Mouse (Mus musculus) kidney, postnatal 4 days (tissue): ENCODE results near the gene Ttll5.
A peak's percentile ranks its signal among the peaks of the same experiment; 100 is the strongest.

ENCODE experiments used
- DNase-seq, 2 experiments: peaks; one replicate each; pipeline ENCODE4 v3.0.0; 2021; ENCODE audit warnings: mixed read lengths in 2 of 2

Ttll5 gene

DNA sequence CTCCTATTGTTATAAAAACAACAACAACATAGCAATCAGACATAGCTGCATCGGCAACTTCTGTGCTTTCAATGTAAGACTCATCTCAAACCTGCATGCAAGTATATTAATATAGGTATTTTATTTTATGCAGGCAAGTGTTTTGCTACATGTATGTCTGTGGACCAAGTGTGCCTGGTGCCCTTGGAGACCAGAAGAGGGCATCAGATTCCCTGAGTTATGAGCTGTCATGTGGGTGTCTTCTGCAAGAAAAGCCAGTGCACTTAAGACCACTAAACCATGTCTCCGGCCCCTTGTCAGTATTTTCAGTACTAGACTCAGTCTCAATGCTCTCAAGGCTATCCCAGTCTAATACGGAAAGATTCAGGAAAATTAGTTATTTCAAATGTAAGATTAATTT, 106.3 kb downstream of the Ttll5 start:
- DNase-seq: no peak

DNA sequence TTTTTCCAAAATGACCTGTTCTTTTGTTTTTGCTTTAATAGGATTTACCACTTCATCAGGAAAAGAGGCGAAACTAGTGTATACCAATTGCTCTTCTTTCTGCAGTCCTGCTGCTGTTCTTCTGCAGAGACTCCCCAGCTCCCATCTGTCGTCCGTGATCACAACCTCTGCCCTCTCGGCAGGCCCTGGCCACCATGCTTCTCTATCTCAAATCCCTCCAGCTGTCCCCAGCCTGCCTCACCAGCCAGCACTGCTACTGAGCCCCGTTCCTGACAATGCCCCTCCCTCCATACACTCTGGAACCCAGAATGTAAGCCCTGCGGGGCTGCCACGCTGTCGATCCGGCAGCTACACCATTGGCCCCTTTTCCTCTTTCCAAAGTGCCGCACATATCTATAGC, 108.8 kb downstream of the Ttll5 start:
- no peak for DNase-seq

DNA sequence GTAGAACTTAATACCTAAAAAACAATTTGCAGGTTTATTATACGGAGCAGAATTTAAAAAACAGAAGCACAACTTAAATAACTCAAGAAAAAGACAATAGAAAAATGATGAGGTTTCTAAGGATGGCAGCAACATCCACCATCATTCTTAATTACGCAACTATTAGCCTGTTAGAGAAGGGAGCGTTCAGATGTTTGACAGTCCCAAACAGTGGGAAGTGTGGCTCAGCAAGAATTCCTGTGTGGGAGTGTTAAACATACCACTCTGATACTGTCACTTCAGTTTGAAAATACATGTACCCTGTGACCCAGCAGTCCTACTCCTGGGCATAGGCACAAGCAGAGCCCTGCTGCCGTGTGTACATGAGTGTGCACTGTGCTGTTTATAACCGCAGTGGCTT, 112.9 kb downstream of the Ttll5 start:
- DNase-seq: no peak

DNA sequence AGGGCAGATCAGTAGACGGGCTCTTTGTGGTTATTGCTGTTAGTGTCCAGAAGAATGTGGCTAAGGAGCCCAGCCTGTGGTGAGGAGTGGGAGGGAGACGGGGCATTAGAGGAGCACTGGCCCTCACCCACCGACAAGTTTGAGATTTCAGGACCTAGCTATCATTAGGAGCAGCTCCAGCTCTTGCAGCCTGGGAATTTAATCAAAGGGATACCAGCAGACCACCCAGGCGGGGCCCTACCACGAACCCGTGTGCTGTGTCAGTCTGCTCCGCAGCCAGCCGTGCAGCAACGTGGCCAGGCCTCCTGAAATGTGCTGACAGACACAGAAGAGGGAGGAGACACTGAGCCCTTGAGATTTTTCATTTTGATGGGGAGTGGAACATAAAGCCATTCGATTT, 119.0 kb downstream of the Ttll5 start:
- peak; percentile 34 to 60 for DNase-seq

DNA sequence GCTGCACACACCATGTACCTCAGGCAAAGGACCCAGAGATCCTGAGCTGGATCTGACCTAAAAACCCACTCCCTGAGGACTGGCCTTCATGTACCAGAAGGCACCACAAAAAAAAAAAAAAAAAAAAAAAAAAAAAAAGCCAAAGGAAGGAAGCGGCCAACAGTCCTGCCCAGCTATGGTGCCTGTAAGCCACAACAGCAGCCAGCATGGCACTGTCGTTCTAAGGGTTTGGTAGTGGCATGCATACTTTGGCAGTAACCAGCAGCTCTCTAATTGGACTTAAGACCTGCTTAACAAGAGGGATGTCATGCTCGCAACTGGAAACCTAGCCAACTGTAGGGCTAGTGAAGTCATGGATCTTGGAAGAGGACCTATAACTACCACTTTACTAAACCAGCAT, 120.0 kb downstream of the Ttll5 start:
- no peak for DNase-seq

DNA sequence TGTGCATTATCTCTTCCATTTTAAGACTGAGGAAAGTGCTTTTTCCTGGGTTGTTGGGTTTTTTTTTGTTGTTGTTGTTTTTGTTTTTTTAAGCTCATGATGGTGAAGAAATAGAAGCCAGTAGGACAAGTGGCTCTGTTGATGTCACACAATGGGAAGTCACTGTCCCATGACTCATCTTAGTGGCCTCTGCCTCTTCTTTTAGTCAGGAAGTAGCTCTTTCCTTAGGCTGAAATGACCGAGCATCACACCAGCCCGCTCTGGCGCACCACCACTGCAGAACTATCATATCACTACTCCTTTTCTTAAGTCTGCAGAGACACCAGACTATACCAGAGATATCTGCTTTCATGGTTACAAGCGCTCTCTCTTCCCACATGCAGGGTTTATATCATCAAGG, 122.7 kb downstream of the Ttll5 start:
- no peak for DNase-seq

DNA sequence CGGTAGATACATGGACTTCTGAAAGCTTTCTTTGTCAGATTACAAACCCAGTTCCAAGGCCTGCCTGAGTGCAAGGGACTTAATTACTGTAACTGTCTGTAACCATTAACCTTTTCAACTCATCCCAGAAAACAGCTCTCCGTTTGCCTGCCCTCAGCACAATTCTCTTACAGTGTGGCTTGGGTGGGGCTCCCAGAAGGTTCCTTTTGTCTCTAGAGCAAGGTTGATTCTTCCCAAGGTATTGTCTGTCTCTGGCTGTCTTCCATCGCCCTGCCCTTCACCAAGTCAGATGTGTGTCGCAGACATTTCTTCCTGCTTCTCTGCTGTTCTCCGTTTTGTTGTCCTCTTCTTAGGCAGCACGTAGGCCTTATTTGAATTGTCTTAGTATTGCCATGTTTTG, 125.2 kb downstream of the Ttll5 start:
- DNase-seq: no peak

DNA sequence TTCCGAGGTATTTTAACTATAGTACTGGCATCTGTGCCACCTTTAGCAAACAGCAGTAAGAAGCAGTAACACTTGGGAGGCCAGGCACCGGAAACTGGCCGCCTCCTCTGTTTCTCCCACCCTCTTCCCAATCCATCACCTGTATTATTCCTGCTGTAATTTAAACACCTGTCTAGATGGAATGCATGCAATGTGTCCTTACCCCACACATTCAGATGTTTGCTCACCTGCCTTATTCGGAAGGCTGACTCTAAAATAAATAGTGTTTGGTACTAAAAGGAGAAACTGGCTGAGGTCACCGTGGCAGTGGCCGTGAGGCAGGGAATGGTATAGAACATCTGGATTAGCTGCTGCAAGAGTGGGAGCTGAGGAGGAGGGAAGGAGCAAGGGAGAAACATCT, 125.9 kb downstream of the Ttll5 start:
- no peak for DNase-seq

DNA sequence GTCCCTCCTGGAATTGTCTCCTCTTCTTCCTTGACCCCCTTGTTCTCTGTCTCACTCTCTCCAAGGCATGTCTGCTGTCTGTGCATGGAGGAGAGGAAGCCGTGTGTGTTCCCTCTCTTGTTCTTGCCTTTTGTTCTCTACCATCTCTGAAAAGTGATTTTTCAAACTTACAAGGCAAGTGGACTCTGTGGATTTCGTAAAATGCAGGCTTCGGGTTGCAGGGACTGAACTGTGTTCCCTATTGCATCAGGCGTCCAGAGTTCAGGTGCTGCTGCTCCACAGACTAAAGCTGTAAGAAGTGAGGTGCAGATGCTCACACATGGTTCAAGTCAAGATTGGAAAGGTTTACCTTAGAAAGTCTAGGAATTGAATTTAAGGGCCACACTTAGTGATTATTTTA, 126.6 kb downstream of the Ttll5 start:
- no peak for DNase-seq

DNA sequence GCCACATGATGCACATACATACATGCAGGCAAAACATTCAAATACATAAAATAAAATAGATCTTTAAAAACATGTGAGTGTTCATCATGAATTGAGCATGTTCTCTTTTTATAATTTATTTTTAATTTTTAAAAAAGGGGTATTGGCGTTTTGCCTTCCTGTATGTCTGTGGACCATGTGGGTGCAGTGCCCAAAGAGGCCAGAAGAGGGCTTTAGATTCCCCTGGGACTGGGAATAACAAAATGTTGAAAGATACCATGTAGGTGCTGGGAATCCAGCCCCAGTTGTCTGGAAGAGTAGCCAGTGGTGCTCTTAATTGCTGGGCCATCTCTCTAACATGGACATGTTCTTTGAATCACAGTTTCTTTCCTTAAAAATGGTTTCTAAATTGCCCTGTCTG, 127.4 kb downstream of the Ttll5 start:
- DNase-seq: peak in 1 of 2 experiments; percentile 45

DNA sequence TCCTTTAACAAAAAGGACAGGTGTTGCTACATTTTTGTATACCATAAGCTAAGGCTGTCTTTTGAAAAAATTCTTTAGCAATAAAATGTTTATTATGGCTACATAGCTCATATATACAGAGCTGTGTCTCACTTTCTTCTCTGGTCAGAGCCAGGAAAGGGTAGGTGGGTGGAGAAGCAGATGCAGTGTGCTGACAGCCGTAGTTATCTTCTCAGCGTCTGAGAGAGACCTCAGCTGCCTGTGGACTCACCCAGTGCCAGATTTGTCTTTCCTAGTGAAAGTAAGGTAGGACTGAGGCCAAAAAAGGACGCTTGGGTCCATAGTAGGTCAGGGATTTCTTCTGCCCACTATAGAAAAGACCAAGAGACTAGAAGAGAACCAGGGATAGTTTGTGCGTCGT, 127.9 kb downstream of the Ttll5 start:
- no peak for DNase-seq

DNA sequence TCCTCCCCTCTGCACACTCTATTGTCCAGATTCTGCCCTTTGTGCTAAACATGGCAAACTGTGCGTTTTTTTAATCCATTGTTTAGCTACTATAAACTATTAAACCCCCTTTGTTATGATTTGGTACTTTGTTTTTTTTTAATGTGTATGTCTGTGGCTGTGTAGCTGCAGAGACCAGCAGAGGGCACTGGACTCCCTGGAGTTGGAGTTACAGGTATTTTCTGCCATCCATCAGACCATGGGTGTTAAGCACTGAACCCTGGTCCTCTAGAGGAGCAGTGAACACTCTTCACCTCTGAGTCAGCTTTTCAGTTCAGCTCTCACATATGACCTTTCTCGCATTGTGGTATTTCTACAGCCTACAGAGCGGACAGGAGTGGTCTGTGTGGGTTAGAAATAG, 129.7 kb downstream of the Ttll5 start:
- peak in 1 of 2 experiments; percentile 43 for DNase-seq

DNA sequence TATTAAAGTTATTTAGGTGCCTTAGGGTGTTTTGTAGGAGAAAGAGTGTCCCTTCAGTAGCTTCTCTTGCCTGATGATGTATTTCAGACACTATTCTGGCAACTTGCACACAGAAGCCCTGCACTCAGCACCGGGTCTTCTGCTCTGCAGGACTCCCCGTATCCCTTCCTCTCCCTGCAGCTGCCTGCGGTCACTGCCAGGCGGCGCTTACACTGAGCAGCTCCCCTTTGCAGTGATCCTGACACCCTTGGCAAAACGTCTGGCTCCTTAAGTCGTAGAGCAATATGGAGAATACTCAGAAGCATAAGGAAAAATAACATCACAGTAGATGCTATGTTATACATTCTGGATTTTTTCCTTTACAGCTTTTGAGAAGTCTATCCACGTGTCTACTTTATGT, 130.6 kb downstream of the Ttll5 start:
- DNase-seq: peak in 1 of 2 experiments; percentile 40

DNA sequence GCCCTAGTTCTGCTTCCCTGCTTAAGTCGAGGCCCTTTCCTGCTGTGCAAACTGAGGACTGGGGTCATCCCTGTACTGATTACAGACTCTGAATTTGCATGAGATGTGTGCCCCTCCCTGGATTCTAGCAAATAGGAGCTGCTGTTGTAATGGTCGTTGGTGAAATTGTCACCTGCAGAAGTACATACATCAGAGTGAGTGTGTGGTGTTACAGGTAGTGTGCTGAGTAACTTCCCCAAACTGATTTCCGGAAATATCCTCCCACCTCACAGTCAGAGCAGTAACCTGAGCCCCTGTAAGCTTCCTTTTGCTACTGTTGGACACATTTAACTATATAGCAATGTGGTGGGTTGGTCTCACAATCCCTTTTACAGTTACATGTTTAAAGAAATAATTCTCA, 131.2 kb downstream of the Ttll5 start:
- no peak for DNase-seq

DNA sequence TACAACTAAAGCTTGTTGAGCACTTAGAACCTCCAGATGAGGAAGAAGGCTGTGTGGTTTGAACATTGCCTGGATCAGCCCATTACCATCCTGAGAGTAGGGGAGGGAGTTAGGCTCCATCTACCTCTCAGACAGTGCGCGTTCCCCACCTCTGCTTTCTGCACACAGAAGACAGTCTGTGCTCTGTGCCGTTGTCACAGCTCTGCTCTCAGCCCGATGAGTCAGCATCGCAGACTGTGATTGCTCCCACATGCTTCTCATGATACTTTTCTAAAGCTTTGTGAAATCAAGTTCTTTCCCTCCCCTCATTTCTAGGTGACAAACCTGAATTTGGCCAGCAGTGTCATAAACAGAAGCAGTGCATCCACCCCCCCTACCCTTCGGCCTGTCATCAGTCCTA, 131.8 kb downstream of the Ttll5 start:
- DNase-seq: no peak

DNA sequence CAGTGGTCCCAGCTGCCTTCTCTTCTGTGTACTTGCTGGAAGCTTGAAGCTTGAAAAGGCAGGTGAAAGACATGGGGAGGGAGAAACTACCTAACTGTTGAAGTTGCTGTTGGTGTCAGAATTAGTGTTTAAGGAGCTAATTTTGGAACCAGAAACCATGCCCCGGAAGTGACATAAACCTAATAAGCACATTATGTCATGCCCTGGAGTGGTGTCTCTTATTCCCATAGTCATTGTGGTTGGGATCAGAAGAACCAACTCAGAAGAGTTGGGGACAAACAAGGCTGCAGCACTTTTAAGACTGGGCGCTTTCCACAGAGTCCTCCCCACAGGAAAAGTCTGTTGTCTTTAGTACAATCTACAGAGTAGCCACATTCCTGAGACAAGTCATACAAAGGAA, 134.0 kb downstream of the Ttll5 start:
- no peak for DNase-seq

DNA sequence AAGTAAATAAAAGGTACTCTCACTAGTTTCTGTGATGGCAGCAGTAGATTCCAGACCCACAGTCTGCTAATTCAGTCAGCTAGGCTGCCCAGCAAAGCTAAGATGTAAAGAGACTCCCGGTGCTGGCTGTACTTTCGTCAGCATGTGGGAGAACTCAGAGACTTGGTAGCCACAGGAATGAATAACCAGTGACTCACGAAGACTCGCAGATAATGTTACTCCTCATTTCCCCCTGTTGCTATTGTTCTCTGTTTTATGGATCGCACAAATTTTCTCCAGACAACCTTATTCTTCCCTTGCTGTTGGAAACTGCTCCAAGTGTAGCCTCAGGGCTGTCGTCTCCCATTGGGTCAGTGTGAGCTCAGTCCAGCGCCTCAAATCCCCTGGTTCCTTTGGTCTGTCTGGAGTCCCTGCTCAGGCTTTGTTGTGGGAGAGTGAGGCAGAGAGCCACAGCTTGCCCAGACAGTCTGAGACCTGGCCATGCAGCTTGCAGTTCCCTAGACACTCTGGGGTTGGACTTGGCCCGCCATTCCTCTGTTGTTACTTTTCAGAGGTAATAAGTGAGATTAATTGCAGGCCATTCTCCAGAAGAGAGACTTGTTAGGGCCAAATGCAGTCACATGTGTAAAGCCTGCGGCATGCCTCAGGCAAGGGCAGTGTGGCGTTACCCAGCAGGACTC, 135.5 kb downstream of the Ttll5 start:
- peak in 1 of 2 experiments; percentile 18 for DNase-seq

DNA sequence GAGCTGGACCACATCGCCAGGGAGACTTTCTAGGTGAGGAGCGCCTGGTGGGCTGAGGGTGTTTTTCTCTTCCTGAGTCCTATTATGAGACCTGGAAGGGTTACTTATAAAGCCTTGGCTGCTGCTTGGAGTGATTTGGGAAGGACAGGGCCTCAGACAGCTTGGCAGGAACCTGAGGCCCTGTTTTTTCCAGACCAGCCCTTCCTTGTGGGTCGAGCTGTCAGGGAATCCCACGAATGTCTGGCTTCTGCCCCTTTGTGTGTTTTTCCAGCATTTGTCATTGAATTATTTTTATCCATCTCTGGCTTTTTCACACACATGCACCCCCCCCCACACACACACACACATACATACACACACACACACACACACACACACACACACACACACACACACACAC, 136.2 kb downstream of the Ttll5 start:
- DNase-seq: no peak

DNA sequence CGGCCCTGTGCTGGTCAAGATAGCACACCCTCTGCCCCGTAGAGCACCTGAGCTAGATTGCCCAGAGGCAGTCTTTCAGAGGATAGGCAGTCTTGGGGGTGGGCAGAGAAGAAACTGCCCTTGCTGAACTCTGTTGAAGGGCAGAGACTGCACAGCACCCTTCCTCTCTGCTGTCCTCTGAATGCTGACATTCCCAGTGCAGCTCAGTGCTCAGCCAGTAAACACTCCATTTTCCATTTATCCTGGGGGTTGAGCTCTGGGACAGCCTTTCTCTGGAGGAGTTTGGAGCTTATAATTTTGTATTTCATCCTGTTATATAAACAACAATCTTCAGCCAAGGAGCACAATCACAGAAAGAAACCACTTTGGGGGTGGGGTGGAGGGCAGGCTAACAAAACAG, 138.7 kb downstream of the Ttll5 start:
- no peak for DNase-seq

DNA sequence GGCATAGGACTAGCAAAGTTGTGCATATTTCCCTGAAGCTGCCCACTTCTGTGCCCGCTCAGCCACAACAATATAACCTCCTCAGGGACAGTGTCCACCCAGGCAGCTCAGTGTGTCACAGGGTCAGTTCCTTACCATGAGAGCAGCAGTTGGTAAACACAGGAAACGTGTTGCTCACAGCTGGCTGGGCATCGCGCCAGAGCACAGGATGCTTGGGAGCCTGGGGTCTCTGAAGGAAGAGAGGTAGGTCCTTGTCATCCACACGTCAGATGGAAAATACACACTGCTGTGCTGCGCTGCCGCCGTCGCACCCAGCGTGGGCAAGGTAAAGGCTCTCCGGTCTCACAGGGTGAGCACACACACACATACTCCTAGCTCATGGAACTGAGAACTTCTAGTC, 139.2 kb downstream of the Ttll5 start:
- peak; percentile 76 to 82 for DNase-seq

DNA sequence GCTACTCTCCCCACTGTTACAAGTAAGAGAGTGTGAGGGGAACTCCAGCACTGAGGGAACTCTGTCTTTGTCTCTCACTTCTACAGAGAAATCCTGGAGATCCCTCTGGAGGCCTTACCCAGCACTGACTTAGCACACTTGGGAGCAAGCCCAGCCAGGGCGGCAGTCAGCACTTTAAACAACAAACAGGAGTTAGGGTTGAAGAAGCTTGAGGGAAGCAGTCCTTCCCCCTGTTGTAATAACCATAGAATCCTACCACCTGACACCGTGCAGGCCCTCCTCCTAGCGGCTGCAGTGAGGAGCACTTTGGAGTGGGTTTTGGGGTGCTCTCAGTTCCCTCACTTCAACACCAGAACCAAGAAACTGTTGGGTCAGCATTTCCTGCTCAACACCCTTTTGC, 140.0 kb downstream of the Ttll5 start:
- DNase-seq: no peak

DNA sequence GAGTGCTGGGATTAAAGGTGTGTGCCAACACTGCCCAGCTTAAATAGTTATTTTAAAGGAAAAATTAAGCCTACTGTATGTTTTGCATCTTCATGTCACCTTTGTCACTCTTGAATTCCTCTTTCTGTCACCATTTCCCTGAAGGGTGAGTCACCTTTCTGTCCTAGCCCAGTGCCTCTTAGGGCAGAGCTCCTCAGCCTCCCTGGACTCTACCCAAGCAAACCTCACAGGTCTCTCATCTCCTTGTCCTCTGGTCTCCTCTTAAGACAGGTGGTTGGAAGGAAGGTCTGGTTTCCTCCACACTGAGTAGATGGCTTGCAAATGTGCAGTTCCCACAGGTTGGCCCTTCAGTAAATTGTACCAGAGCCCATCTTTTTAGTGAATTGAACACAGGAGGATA, 143.4 kb downstream of the Ttll5 start:
- DNase-seq: no peak

DNA sequence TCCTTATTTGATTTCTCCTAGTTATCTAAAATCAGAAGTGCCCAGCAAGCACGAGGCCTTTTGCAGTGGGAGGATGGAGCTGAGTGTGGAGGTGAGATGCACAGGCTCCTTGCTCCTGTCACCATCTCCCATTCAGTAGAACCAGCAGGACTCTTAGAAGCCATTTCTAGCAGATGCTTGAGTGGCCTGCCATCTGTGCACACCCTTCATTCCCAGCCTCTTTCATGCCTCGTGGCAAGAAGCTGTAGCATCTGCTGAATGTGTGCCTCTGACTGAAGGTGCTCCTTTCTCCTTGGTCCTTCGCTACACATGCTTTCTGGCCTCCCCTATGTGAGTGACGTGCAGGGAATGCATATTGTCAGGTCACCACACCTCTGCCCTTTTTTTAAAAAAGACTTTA, 143.9 kb downstream of the Ttll5 start:
- no peak for DNase-seq

DNA sequence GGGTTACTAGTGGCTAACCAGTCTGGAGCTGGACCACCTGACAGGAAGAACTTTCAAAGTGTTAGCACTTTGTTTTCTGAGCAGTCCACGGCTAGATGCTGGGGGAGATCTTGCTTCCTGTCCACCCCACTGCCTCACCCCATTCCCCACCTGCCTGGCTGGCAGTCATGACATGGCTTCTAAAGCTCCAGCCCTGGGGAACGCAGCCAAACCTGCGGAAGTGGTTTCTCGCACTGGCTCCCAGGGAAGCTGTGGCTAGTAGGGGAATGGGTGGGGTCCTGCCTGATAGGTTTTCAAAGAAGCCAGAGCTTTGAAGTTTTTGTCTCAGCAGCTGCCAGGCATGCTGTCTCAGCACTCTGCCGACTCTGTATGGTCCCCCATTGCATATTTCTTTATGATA, 145.1 kb downstream of the Ttll5 start:
- DNase-seq: no peak

DNA sequence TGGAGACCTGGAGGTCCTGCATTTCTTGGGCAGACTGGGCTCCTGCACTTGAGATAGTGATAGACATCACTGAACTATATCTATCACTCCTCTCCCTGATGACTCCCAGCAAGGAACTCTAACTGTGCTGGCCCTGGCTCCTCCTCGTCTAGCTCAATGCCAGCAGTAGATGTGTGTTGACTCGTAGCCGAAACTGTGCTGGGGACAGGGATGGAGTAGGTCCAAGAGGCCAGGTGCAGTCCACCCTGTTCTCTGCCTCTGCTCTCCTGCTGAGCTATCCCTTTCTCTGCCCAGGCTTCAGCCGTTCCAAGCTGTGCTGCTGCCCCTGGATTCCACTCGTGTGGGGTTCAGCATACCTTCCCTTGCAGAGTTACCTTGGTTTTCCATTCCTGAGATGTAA, 145.7 kb downstream of the Ttll5 start:
- DNase-seq: no peak

DNA sequence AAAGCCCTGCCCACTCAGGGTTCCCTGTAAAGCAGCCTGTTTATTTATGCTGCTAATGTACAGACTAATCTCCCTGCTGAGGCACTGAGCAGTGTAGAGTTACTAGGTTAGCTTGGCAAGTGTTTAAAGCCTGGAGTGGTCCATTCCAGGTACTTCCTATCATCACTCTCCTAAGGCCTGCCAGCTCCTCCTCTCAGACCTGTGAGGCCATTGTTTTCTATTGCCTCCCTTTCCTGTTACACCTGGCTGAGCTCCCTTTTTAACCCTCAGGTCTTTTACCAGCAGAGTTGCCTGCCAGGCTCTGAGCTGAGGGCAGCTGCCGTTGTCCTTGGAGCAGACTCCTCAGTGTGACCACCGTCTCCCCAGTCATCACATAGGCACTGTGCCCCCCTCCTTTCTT, 146.3 kb downstream of the Ttll5 start:
- no peak for DNase-seq
